Mouse (Mus musculus) 416B (cell line): ENCODE measurements around the gene Arl5c.
A peak's percentile ranks its signal among the peaks of the same experiment; 100 is the strongest.

ENCODE experiments used
- DNase-seq: peaks from one replicate; pipeline ENCODE4 v3.0.0; 2011; ENCODE audit warnings: low read depth

Gene Arl5c

DNA sequence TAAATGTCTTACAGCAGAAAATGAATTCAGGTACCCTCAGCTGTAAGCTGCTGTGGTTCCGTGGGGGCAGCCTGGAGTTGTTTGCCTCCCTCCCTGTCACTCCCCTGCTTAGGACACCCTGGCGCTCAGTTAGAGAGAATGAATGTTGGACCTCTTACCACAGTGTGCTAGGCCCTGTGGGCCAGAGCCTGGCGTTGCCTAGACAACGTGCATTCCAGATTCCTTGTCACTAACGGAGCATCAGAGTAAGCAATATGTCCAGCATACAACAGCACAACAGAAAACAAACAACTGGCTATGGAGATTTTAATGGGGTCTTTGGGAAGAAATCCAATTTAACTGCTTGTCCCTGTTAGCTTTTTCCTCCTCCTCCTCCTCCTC, 36.7 kb downstream of the Arl5c start:
- DNase-seq = no peak

- no peak for DNase-seq
Measured at GRCm38 (mm10) chr11:97958641-97959299, 37.2 kb downstream of the Arl5c start.

DNA sequence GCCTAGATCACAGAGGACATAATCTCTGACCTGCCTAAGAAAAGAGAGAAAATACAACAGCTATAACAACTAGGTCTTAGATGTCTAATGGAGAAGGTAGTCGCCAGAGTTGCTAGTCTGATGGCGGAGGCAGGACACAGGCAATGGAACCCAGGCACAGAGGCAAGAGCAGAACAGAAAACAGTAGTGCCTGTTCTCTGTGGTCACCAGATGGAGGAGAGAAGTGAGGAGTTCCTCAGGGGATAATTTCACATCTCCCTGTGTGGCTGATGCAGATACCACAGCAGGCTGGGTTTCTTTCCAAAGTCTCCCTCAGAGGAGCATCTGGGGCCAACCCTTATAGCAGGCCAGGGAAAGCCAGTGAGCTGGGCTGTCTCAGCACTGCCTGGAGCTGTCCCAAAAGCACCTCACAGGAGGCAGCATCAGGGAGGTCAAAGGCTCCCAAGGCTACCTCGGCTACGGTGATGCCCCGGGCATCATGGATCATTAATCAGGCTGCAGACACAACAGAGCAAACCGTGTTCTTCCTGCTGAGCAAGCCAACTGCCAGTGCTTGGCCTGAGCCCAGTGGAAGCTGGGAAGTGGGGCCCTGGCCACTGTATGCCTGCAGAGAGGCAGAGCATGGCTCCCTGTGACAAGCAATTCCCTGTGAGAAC, 38.9 kb downstream of the Arl5c start:
- no peak for DNase-seq

DNA sequence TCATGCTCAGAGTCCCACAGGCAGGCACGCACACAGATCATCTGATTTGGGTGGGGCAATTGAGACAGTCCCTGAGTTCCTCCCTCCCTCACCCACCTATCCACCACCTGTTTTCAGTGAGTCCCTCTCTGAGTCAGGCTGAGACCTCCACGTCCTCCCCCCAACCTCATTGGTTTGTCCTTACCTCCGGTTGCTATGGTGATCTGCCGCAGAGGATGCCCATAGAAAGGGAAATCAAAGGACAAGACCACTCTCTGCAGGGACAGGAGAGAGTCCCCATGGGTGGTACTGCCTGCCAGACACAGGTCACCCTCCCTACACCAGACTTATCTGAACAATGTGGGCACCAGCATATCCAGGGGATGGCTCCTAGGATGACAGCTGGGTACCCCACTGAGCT, 40.1 kb downstream of the Arl5c start:
- DNase-seq = no peak

- no peak for DNase-seq
Measured at GRCm38 (mm10) chr11:97955146-97955902, 40.7 kb downstream of the Arl5c start.

DNA sequence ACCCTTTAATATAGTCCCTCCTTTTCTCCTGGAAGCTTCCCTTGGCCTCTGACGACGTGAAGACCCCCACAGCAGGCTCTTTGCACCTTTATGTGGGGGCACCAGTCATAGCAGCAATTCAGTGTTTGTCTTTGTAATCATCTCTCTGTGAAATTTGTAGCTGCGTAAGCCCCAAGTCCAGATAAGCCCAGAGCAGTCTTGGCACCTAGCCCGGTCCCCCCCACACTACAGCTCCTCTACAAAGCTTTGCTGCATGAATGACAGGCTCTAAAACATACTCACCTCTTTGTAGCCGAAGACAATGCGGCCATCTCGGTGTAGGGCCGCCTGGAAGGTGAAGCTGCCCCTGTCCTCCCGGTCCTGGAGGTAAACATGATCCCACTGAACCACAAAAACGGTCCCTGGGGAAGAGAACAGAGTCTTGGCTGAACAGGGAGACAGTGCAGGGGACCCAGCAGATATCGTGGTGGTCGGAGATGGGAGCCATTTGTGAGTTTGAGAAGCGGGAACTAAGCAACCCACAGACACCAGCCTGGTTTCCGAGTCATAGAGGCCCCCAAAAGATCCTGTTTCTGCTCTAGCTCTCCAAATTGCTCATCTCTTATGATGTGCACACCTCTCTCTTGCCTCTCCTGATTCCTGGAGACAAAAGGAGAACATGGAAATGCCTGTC, 41.4 kb downstream of the Arl5c start:
- DNase-seq = no peak

- no peak for DNase-seq
Measured at GRCm38 (mm10) chr11:97953939-97954275, 42.1 kb downstream of the Arl5c start.

GRCm38 (mm10) chr11:97953179-97953938, 42.6 kb downstream of the Arl5c start:
- no peak for DNase-seq

GRCm38 (mm10) chr11:97952367-97953006, 43.5 kb downstream of the Arl5c start:
- no peak for DNase-seq

DNA sequence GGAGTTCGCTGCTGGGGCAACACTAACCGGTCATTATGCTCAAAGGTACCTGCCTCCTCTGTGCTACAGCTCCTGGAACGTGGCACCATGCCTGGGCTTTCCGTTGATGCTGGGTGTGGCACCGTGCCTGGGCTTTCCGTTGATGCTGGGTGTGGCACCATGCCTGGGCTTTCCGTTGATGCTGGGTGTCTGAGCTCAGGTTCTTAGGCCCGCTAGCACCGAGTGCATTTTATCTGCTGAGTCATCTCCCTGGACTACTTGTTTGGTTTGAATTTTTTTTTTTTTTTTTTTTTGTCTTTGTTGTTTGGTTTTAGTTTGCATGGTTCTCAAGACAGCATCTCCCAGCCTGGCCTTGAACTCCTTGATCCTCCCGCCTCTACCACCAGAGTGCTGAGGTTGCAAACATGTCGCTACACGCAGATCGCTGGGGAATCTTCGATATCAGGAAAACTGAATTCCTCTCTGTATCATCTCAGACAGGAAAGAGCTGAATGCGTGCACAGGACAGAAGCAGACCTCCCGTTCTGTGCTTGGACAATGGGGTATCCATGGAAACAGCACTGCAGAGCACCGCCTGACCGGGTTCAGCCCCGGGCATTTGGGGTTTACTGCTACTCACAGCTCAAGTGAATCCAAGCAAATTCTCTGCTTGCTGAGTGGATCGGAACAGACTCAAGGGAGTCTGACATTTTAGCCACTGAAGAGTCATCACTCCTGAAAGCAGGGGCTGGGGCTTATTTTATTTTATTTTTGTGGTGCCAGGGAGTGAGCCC, 46.1 kb downstream of the Arl5c start:
- peak; percentile 62 for DNase-seq

GRCm38 (mm10) chr11:97947426-97947825, 48.6 kb downstream of the Arl5c start:
- DNase-seq = no peak

DNA sequence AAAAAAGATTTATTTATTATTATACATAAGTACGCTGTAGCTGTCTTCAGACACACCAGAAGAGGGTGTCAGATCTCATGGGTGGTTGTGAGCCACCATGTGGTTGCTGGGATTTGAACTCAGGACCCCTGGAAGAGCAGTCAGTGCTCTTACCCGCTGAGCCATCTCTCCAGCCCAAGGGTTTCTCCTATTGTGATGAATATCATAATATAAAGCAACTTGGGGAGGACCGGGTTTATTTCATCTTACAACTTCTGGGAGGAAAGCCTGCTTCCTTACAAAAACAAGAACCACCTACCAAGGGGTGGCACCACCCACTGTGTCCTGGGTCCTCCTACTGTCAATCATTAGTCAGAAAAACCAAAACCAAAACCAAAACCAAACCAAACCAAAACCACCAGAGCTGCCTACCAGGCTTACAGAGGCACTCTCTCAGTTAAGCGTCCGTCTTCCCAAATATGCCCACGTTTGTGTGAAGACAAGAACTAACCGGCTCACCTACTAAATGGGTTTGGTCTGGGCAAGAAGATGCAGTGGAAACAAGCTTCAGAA, 50.2 kb downstream of the Arl5c start:
- DNase-seq = peak; percentile 72

DNA sequence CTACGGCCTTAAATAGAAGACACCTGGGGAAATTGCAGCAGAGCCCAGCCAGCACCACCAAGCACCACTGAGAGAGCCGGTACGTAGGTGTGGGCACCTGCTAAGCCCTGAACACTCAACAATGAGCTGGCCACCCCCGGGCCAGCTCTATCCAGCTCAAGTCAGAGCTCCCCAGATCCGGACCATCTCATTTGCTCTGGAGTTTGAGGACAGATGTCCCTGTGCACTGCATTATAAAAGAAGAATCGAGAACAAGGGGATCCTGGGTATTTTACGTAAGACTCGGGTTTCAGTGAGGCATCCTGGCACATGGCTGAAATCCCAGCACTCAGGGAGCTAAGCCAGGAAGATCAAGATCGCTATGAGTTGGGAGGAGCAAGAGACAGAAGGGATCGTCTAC, 51.0 kb downstream of the Arl5c start:
- no peak for DNase-seq

DNA sequence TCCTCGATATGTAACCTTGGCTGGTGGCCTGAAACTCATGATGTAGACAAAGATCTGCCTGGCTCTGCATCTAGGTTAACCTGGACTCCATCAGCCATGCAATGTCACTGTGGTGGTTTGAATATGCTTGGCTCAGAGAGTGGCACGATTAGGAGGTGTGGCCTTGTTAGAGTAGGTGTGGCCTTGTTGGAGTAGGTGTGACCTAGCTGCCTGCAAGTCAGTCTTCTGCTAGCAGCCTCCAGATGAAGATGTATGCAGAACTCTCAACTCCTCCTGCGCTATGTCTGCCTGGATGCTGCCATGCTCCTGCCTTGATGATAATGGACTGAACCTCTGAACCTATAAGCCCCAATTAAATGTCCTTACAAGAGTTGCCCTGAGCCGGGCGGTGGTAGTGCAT, 52.7 kb downstream of the Arl5c start:
- DNase-seq = peak; percentile 31

- no peak for DNase-seq
Measured at GRCm38 (mm10) chr11:97942420-97943111, 53.4 kb downstream of the Arl5c start.
